Mouse (Mus musculus): ENCODE data around the gene Kit. TPM values are rescaled to one million over a fixed set of nuclear protein-coding genes. Genes with fewer than 3 reads are reported as not detected.

The Kit gene
- polyA plus RNA-seq, 1 experiment from 2014 or later, result 1.5 TPM

- DNase-seq (ENCODE audit: low read depth, low spot score) (no peak), ATAC-seq (no peak)
- TF ChIP-seq CTCF (IDR thresholded peaks at IDR 0.05), result no peak
- H3K27me3 ChIP-seq, result peaks cover 7% of the 10 kb centered on the region
- CTCF ChIA-PET, result no interaction called here
- in situ Hi-C loops (cut with MboI; ENCODE audit: low pct_unique_long_range_greater_than_20kb), result no loop called here
- POLR2A ChIA-PET, result no interaction called here
Observed at GRCm38 (mm10) chr5:75635385-75635784, 60.7 kb downstream of the Kit start.

- in situ Hi-C loops (cut with MboI; ENCODE audit: low pct_unique_long_range_greater_than_20kb), result no loop called here
- TF ChIP-seq CTCF (IDR thresholded peaks at IDR 0.05), result no peak
- ATAC-seq (no peak), DNase-seq (ENCODE audit: low read depth, low spot score) (no peak)
- H3K27me3 ChIP-seq, result peaks cover 2% of the 10 kb centered on the region
- ChIA-PET CTCF (no interaction called here), POLR2A (no interaction called here)
Observed at GRCm38 (mm10) chr5:75640637-75641036, 65.9 kb downstream of the Kit start.

- DNase-seq (ENCODE audit: low read depth, low spot score) (no peak), ATAC-seq (no peak)
- no peaks in the 10 kb centered on the region for H3K27me3 ChIP-seq
- in situ Hi-C loops (cut with MboI; ENCODE audit: low pct_unique_long_range_greater_than_20kb), result no loop called here
- POLR2A ChIA-PET, result no interaction called here
- CTCF ChIA-PET, result no interaction called here
- no peak for TF ChIP-seq CTCF (IDR thresholded peaks at IDR 0.05)
Observed at GRCm38 (mm10) chr5:75647046-75647445, 72.3 kb downstream of the Kit start.

GRCm38 (mm10) chr5:75650566-75650965 lies 75.8 kb downstream of the Kit start:
- TF ChIP-seq CTCF (IDR thresholded peaks at IDR 0.05), result no peak
- POLR2A ChIA-PET, result no interaction called here
- ATAC-seq (no peak), DNase-seq (ENCODE audit: low read depth, low spot score) (no peak)
- CTCF ChIA-PET, result no interaction called here
- in situ Hi-C loops (cut with MboI; ENCODE audit: low pct_unique_long_range_greater_than_20kb), result no loop called here
- no peaks in the 10 kb centered on the region for H3K27me3 ChIP-seq

GRCm38 (mm10) chr5:75653431-75653830 lies 78.7 kb downstream of the Kit start:
- CTCF ChIA-PET, result no interaction called here
- DNase-seq (ENCODE audit: low read depth, low spot score), result peak; percentile 22
- ATAC-seq, result peak; percentile 33
- in situ Hi-C loops (cut with MboI; ENCODE audit: low pct_unique_long_range_greater_than_20kb), result no loop called here
- no peaks in the 10 kb centered on the region for H3K27me3 ChIP-seq
- TF ChIP-seq CTCF (IDR thresholded peaks at IDR 0.05), result no peak
- POLR2A ChIA-PET, result no interaction called here

GRCm38 (mm10) chr5:75658575-75658974 lies 83.9 kb downstream of the Kit start:
- ChIA-PET POLR2A (no interaction called here), CTCF (no interaction called here)
- no peak for ATAC-seq
- no peak for TF ChIP-seq CTCF (IDR thresholded peaks at IDR 0.05)
- no peak for DNase-seq (ENCODE audit: low read depth, low spot score)
- in situ Hi-C loops (cut with MboI; ENCODE audit: low pct_unique_long_range_greater_than_20kb), result no loop called here
- no peaks in the 10 kb centered on the region for H3K27me3 ChIP-seq

- CTCF ChIA-PET, result no interaction called here
- no peak for ATAC-seq
- H3K27me3 ChIP-seq, result no peaks in the 10 kb centered on the region
Observed at GRCm38 (mm10) chr5:75660342-75660741, 85.6 kb downstream of the Kit start.

GRCm38 (mm10) chr5:75662466-75662865 lies 87.8 kb downstream of the Kit start:
- in situ Hi-C loops (cut with MboI; ENCODE audit: low pct_unique_long_range_greater_than_20kb), result no loop called here
- CTCF ChIA-PET, result no interaction called here
- TF ChIP-seq CTCF (IDR thresholded peaks at IDR 0.05), result no peak
- ATAC-seq, result no peak
- H3K27me3 ChIP-seq, result no peaks in the 10 kb centered on the region
- no peak for DNase-seq (ENCODE audit: low read depth, low spot score)
- POLR2A ChIA-PET, result interaction anchor here (0.6 kb wide), 1 partner anchor 26 kb away, joined by 3 read pairs; no protein-coding TSS in a partner anchor

More at GRCm38 (mm10) chr5:75660342-75660741, 85.6 kb downstream of the Kit start:
- POLR2A ChIA-PET, result no interaction called here
- no peak for DNase-seq (ENCODE audit: low read depth, low spot score)
- in situ Hi-C loops (cut with MboI; ENCODE audit: low pct_unique_long_range_greater_than_20kb), result no loop called here
- TF ChIP-seq CTCF (IDR thresholded peaks at IDR 0.05), result no peak

- no peak for TF ChIP-seq CTCF (IDR thresholded peaks at IDR 0.05)
- no peak for DNase-seq (ENCODE audit: low read depth, low spot score)
- in situ Hi-C loops (cut with MboI; ENCODE audit: low pct_unique_long_range_greater_than_20kb), result no loop called here
- POLR2A ChIA-PET, result no interaction called here
- peaks cover 7% of the 10 kb centered on the region for H3K27me3 ChIP-seq
- no peak for ATAC-seq
- CTCF ChIA-PET, result no interaction called here
Observed at GRCm38 (mm10) chr5:75663768-75664167, 89.1 kb downstream of the Kit start.

GRCm38 (mm10) chr5:75667083-75667482 lies 92.4 kb downstream of the Kit start:
- in situ Hi-C loops (cut with MboI; ENCODE audit: low pct_unique_long_range_greater_than_20kb), result no loop called here
- CTCF ChIA-PET, result no interaction called here
- POLR2A ChIA-PET, result no interaction called here
- no peak for ATAC-seq
- TF ChIP-seq CTCF (IDR thresholded peaks at IDR 0.05), result no peak
- peaks cover 7% of the 10 kb centered on the region for H3K27me3 ChIP-seq
- DNase-seq (ENCODE audit: low read depth, low spot score), result no peak

- ChIA-PET CTCF (no interaction called here), POLR2A (no interaction called here)
- in situ Hi-C loops (cut with MboI; ENCODE audit: low pct_unique_long_range_greater_than_20kb), result no loop called here
Observed at GRCm38 (mm10) chr5:75671136-75671788, 96.5 kb downstream of the Kit start.

GRCm38 (mm10) chr5:75676024-75676423 lies 101.3 kb downstream of the Kit start:
- ATAC-seq (peak; percentile 89), DNase-seq (ENCODE audit: low read depth, low spot score) (peak; percentile 86)
- TF ChIP-seq CTCF (IDR thresholded peaks at IDR 0.05), result no peak
- H3K27me3 ChIP-seq, result no peaks in the 10 kb centered on the region
- ChIA-PET POLR2A (no interaction called here), CTCF (no interaction called here)
- in situ Hi-C loops (cut with MboI; ENCODE audit: low pct_unique_long_range_greater_than_20kb), result no loop called here

More at GRCm38 (mm10) chr5:75671136-75671788, 96.5 kb downstream of the Kit start:
- H3K27me3 ChIP-seq, result peaks cover 7% of the 10 kb centered on the region
- ATAC-seq, result no peak
- no peak for DNase-seq (ENCODE audit: low read depth, low spot score)
- TF ChIP-seq CTCF (IDR thresholded peaks at IDR 0.05), result no peak
